Mouse (Mus musculus): ENCODE data around the gene Gm20716. TPM values are rescaled to one million over a fixed set of nuclear protein-coding genes. Genes with fewer than 3 reads are reported as not detected.

Gm20716 gene
- total RNA-seq (2023), result 10 to 100 TPM; 13.8 to 16.1 TPM

GRCm38 (mm10) chr2:168230026-168230728 is at the start of gene Gm20716, which contains the start of the genes Dpm1 and Mocs3:
Gm20716 (minus strand) TSS chr2:168230364.
Dpm1 (minus strand) TSS chr2:168230591.
Mocs3 (plus strand) TSS chr2:168230622.

GRCm38 (mm10) chr2:168206725-168207644 is 23.2 kb downstream of the Gm20716 start, which contains the start of gene Adnp:
Adnp (minus strand) TSS chr2:168207112.

Other genes starting within 250 kb of the Gm20716 start
- not detected for gene Ripor3, start 219.7 kb downstream of the Gm20716 start, total RNA-seq (2023)
- gene Pard6b, start 149.4 kb downstream of the Gm20716 start, total RNA-seq (2023), result 1 to 10 TPM; 3.8 to 3.9 TPM
- gene Adnp, start 23.3 kb downstream of the Gm20716 start, total RNA-seq (2023), result 100 to 1,000 TPM in 1 of 2 experiments, 10 to 100 TPM in 1; 96.9 to 104 TPM
- 100 to 1,000 TPM; 106 to 117 TPM for gene Dpm1, start 227 bp upstream of the Gm20716 start, total RNA-seq (2023)
- 10 to 100 TPM; 12.6 to 14.2 TPM for gene Mocs3, start 258 bp upstream of the Gm20716 start, total RNA-seq (2023)
- not detected for gene Kcng1, start 51.4 kb upstream of the Gm20716 start, total RNA-seq (2023)

All from B cell, adult 67 days (primary cell).